Mouse (Mus musculus): ENCODE measurements at regions not wholly inside any gene's neighbourhood (a gene's known extent, or its start where the extent isn't known, plus 50 kb on each side); places are given as distances from the start of the nearest gene placed in this dataset.

- in situ Hi-C loops (cut with MboI; ENCODE audit: low pct_ligation_motif_present, low pct_unique_long_range_greater_than_20kb, low sequenced_read_pairs) (no loop called here), dilution Hi-C loops (cut with MboI; ENCODE audit: extremely low pct_ligation_motif_present, extremely low pct_unique_long_range_greater_than_20kb, low sequenced_read_pairs) (no loop called here)
- DNase-seq (ENCODE audit: extremely low read depth), result no peak
- Histone ChIP-seq H3K9ac (ENCODE audit: insufficient read depth, low read depth) (no peak overlapping the region), H3K27ac (ENCODE audit: insufficient read depth, low read depth) (no peak overlapping the region), H3K9me3 (replicated peaks; ENCODE audit: low read length) (no peaks in the 10 kb centered on the region), H3K36me3 (replicated peaks in 1 of 2; ENCODE audit: control insufficient read depth in 1 of 2, insufficient read depth in 1 of 2, low read length in 1 of 2) (no peaks in the 10 kb centered on the region), H3K79me2 (replicated peaks; ENCODE audit: control insufficient read depth, extremely low read depth, insufficient read depth, poor library complexity, severe bottlenecking) (no peaks in the 10 kb centered on the region), H3K4me1 (ENCODE audit: control insufficient read depth in 1 of 2, insufficient read depth in 2 of 2) (peaks cover 0 to 3% of the 10 kb centered on the region in 2 experiments; a peak in 1 of 4 replicates), H3K4me2 (ENCODE audit: insufficient read depth, low read depth, poor library complexity, severe bottlenecking) (no peak overlapping the region), H3K27me3 (replicated peaks) (peaks cover 77% of the 10 kb centered on the region), H3K4me3 (replicated peaks in 1 of 3; ENCODE audit: low read depth in 2 of 3, low read length in 2 of 3, poor library complexity in 1 of 3) (no peak overlapping the region)
- TF ChIP-seq CHD1 (IDR thresholded peaks at IDR 0.05; ENCODE audit: low read depth, low read length), result no peak
- TF ChIP-seq PAX5 (IDR thresholded peaks at IDR 0.05; ENCODE audit: low read length), result no peak
- no peak for TF ChIP-seq USF2 (conservative IDR thresholded peaks at IDR 0.05; ENCODE audit: low read depth, low read length)
- no peak for TF ChIP-seq MYC (IDR thresholded peaks at IDR 0.05; ENCODE audit: low read depth, low read length)
- no peak for TF ChIP-seq NRF1 (IDR thresholded peaks at IDR 0.05; ENCODE audit: low read depth, low read length)
- TF ChIP-seq BHLHE40 (IDR thresholded peaks at IDR 0.05; ENCODE audit: low read depth, low read length), result no peak
- no peak for TF ChIP-seq EP300 (IDR thresholded peaks at IDR 0.05; ENCODE audit: low read length)
- TF ChIP-seq NELFE (IDR thresholded peaks at IDR 0.05; ENCODE audit: low read depth, low read length), result no peak
- no peak for TF ChIP-seq HCFC1 (IDR thresholded peaks at IDR 0.05; ENCODE audit: low read depth, low read length)
- no peak for TF ChIP-seq ZMIZ1 (IDR thresholded peaks at IDR 0.05; ENCODE audit: low read depth, low read length)
- no peak for TF ChIP-seq UBTF (IDR thresholded peaks at IDR 0.05; ENCODE audit: low read depth, low read length)
- TF ChIP-seq RAD21 (IDR thresholded peaks at IDR 0.05; ENCODE audit: low read depth, low read length), result no peak
- TF ChIP-seq ELF1 (IDR thresholded peaks at IDR 0.05; ENCODE audit: low read depth, low read length), result no peak
- no peak for TF ChIP-seq ZKSCAN1 (IDR thresholded peaks at IDR 0.05; ENCODE audit: borderline replicate concordance, low read depth, low read length)
- no peak for TF ChIP-seq E2F4 (IDR thresholded peaks at IDR 0.05; ENCODE audit: insufficient replicate concordance, low read depth, low read length)
These were observed 61.7 kb upstream of the Ppp1r26 start for GRCm38 (mm10) chr2:28384875-28385274.

DNA sequence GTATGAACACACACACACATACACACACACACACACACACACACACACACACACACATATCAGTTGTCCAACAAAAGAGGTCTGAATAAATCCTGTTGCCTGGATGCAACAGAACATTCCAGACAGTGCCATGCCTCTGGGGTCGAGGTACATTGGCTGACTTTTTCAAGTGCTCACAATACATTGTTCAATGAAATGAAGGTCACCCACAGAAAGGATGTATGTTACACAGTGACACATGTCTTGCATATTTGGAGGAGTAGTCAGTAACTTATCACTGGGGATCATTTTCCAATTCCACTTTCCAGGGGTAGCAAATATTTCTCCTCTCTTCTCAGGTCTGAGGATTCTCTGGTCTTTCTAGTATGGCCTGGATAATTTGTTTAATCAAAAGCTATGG is 59.8 kb upstream of the Ppp1r26 start:
- no peaks in the 10 kb centered on the region for H3K9me3 ChIP-seq (replicated peaks; ENCODE audit: low read length)
- dilution Hi-C loops (cut with MboI; ENCODE audit: extremely low pct_ligation_motif_present, extremely low pct_unique_long_range_greater_than_20kb, low sequenced_read_pairs), result no loop called here

More for the DNA sequence above, 59.8 kb upstream of the Ppp1r26 start:
- no peak for TF ChIP-seq USF1 (IDR thresholded peaks at IDR 0.05; ENCODE audit: low read depth, low read length)
- TF ChIP-seq ETS1 (conservative IDR thresholded peaks at IDR 0.05; ENCODE audit: low read depth, low read length), result no peak
- TF ChIP-seq ZKSCAN1 (IDR thresholded peaks at IDR 0.05; ENCODE audit: borderline replicate concordance, low read depth, low read length), result no peak
- TF ChIP-seq RCOR1 (conservative IDR thresholded peaks at IDR 0.05; ENCODE audit: low read depth, low read length), result no peak
- TF ChIP-seq IRF4 (IDR thresholded peaks at IDR 0.05; ENCODE audit: low read depth, low read length), result no peak
- no peak for TF ChIP-seq NELFE (IDR thresholded peaks at IDR 0.05; ENCODE audit: low read depth, low read length)
- no peak for TF ChIP-seq TBP (conservative IDR thresholded peaks at IDR 0.05; ENCODE audit: low read depth, low read length)
- TF ChIP-seq CHD2 (IDR thresholded peaks at IDR 0.05; ENCODE audit: low read length), result no peak
- no peak for TF ChIP-seq EP300 (IDR thresholded peaks at IDR 0.05; ENCODE audit: low read length)
- no peak for TF ChIP-seq ZMIZ1 (IDR thresholded peaks at IDR 0.05; ENCODE audit: low read depth, low read length)
- no peak for TF ChIP-seq POLR2AphosphoS2 (IDR thresholded peaks at IDR 0.05; ENCODE audit: low read depth, low read length)
- TF ChIP-seq RAD21 (IDR thresholded peaks at IDR 0.05; ENCODE audit: low read depth, low read length), result no peak
- no peak for TF ChIP-seq NRF1 (IDR thresholded peaks at IDR 0.05; ENCODE audit: low read depth, low read length)
- TF ChIP-seq JUND (conservative IDR thresholded peaks at IDR 0.05; ENCODE audit: low read depth, low read length), result no peak
- no peak for TF ChIP-seq CTCF (conservative IDR thresholded peaks at IDR 0.05 in 1 of 2, IDR thresholded peaks at IDR 0.05 in 1 of 2; ENCODE audit: low read depth in 2 of 2, low read length in 2 of 2)
- TF ChIP-seq ZNF384 (IDR thresholded peaks at IDR 0.05; ENCODE audit: low read depth, low read length), result no peak
- no peak for TF ChIP-seq MAZ (IDR thresholded peaks at IDR 0.05; ENCODE audit: low read depth, low read length)
- TF ChIP-seq MYC (IDR thresholded peaks at IDR 0.05; ENCODE audit: low read depth, low read length), result no peak
- no peak for TF ChIP-seq MEF2A (IDR thresholded peaks at IDR 0.05; ENCODE audit: borderline replicate concordance, low read depth, low read length)
- H3K9ac ChIP-seq (ENCODE audit: insufficient read depth, low read depth), result no peak overlapping the region
- no peaks in the 10 kb centered on the region for H3K79me2 ChIP-seq (replicated peaks; ENCODE audit: control insufficient read depth, extremely low read depth, insufficient read depth, poor library complexity, severe bottlenecking)
- no peaks in the 10 kb centered on the region for H3K36me3 ChIP-seq (replicated peaks in 1 of 2; ENCODE audit: control insufficient read depth in 1 of 2, insufficient read depth in 1 of 2, low read length in 1 of 2)
- in situ Hi-C loops (cut with MboI; ENCODE audit: low pct_ligation_motif_present, low pct_unique_long_range_greater_than_20kb, low sequenced_read_pairs), result no loop called here
- no peak overlapping the region for H3K4me2 ChIP-seq (ENCODE audit: insufficient read depth, low read depth, poor library complexity, severe bottlenecking)
- H3K27me3 ChIP-seq (replicated peaks), result peaks cover 75% of the 10 kb centered on the region
- H3K4me3 ChIP-seq (replicated peaks in 1 of 3; ENCODE audit: low read depth in 2 of 3, low read length in 2 of 3, poor library complexity in 1 of 3), result no peak overlapping the region
- no peak for DNase-seq (ENCODE audit: extremely low read depth)
- H3K27ac ChIP-seq (ENCODE audit: insufficient read depth, low read depth), result no peak overlapping the region
- peaks cover 0 to 3% of the 10 kb centered on the region in 2 experiments; a peak in 1 of 4 replicates for H3K4me1 ChIP-seq (ENCODE audit: control insufficient read depth in 1 of 2, insufficient read depth in 2 of 2)
